Mouse (Mus musculus) forebrain, embryonic 11.5 days (tissue): ENCODE measurements around the gene Cdc14a. TPM values are rescaled to one million over a fixed set of nuclear protein-coding genes. Genes with fewer than 3 reads are reported as not detected.
A peak's percentile ranks its signal among the peaks of the same experiment; 100 is the strongest.

Experiments
- ATAC-seq: fragments of 200-750 bp; cut with Nextera tagmentation; replicated peaks from 2 replicates; pipeline ENCODE4 v1.8.0; 2017; ENCODE audit warnings: moderate TSS enrichment; ENCODE audit not compliant: low FRiP score
- DNase-seq: peaks from one replicate; pipeline ENCODE4 v3.0.0-alpha.2; 2017; ENCODE audit warnings: low spot score
- H3K27ac ChIP-seq: fragments of 300-500 bp; sonication (generic); 2 replicates; pipeline ENCODE4 v1.5.1; 2014; ENCODE audit warnings: low read depth, low read length
- H3K27me3 ChIP-seq: fragments of 300-500 bp; sonication (generic); 2 replicates; pipeline ENCODE4 v1.6.1; 2014; ENCODE audit warnings: mild to moderate bottlenecking, low read length, mixed read lengths; ENCODE audit not compliant: control insufficient read depth, insufficient read depth
- H3K36me3 ChIP-seq: fragments of 300-500 bp; sonication (generic); 2 replicates; pipeline ENCODE4 v1.6.1; 2014; ENCODE audit warnings: mild to moderate bottlenecking, low read length, moderate library complexity, mixed read lengths; ENCODE audit not compliant: control insufficient read depth, insufficient read depth
- H3K4me1 ChIP-seq: fragments of 300-500 bp; sonication (generic); replicated peaks from 2 replicates; pipeline ENCODE4 v1.6.1; 2014; ENCODE audit warnings: low read length, mixed read lengths; ENCODE audit not compliant: control insufficient read depth, insufficient read depth
- H3K4me2 ChIP-seq: fragments of 300-500 bp; sonication (generic); 2 replicates; pipeline ENCODE4 v1.6.1; 2014; ENCODE audit warnings: low read depth, mild to moderate bottlenecking, low read length, moderate library complexity, mixed read lengths; ENCODE audit not compliant: severe bottlenecking
- H3K4me3 ChIP-seq: fragments of 300-500 bp; sonication (generic); 2 replicates; pipeline ENCODE4 v1.5.1; 2014; ENCODE audit warnings: low read depth, low read length
- H3K9ac ChIP-seq: fragments of 300-500 bp; sonication (generic); 2 replicates; pipeline ENCODE4 v1.6.1; 2014; ENCODE audit warnings: low read length
- H3K9me3 ChIP-seq: fragments of 300-500 bp; sonication (generic); 2 replicates; pipeline ENCODE4 v1.6.1; 2016; ENCODE audit warnings: low read length, mixed read lengths; ENCODE audit not compliant: control insufficient read depth
- WGBS: fragments of 180-500 bp; shearing (Covaris S2); extraction: QIAGEN DNeasy Blood & Tissue Kit; methylation state at CpG from one replicate; pipeline ENCODE4 v1.1.7; 2014; 5-methylcytosine and 5-hydroxymethylcytosine counted together
- polyA plus RNA-seq: library from polyadenylated mRNA; unstranded; fragments of >200 nt; fragmentation: Nextera tagmentation; extraction: Ambion mirVana; gene quantifications from 2 replicates; pipeline ENCODE4 v1.2.1, GENCODE M21; 2014

Cdc14a gene
- polyA plus RNA-seq, 1 experiment from 2014 or later = 23.0 TPM

- H3K27me3 ChIP-seq = no peaks in the 10 kb centered on the region
- no peak overlapping the region for H3K4me3 ChIP-seq
- no peak overlapping the region for H3K27ac ChIP-seq
- WGBS = 84% methylated on average over 18 of the region's 18 CpGs
- H3K4me2 ChIP-seq = no peak overlapping the region
- no peaks in the 10 kb centered on the region; the same call in 1 of the 2 replicates for H3K36me3 ChIP-seq
- no peak overlapping the region for H3K9ac ChIP-seq
- H3K9me3 ChIP-seq = no peaks in the 10 kb centered on the region
- DNase-seq (no peak), ATAC-seq (0 out of 2 replicates have a peak, but pooled peaks have one; percentile 53)
- no peaks in the 10 kb centered on the region for H3K4me1 ChIP-seq
Observed at GRCm38 (mm10) chr3:116304800-116305753, 118.8 kb downstream of the Cdc14a start.

GRCm38 (mm10) chr3:116302581-116302980 lies 121.3 kb downstream of the Cdc14a start:
- no peaks in the 10 kb centered on the region for H3K9me3 ChIP-seq
- DNase-seq = no peak
- H3K4me1 ChIP-seq = no peaks in the 10 kb centered on the region
- H3K9ac ChIP-seq = no peak overlapping the region
- H3K27ac ChIP-seq = no peak overlapping the region
- ATAC-seq = no peak
- H3K27me3 ChIP-seq = no peaks in the 10 kb centered on the region
- 93% methylated on average over 7 of the region's 7 CpGs for WGBS
- H3K4me2 ChIP-seq = no peak overlapping the region
- no peaks in the 10 kb centered on the region; the same call in 1 of the 2 replicates for H3K36me3 ChIP-seq
- no peak overlapping the region for H3K4me3 ChIP-seq

GRCm38 (mm10) chr3:116301754-116302153 lies 122.1 kb downstream of the Cdc14a start:
- Histone ChIP-seq H3K4me3 (no peak overlapping the region), H3K27ac (no peak overlapping the region), H3K4me2 (no peak overlapping the region), H3K9ac (no peak overlapping the region), H3K9me3 (no peaks in the 10 kb centered on the region), H3K4me1 (no peaks in the 10 kb centered on the region), H3K36me3 (no peaks in the 10 kb centered on the region; the same call in none of the 2 replicates), H3K27me3 (no peaks in the 10 kb centered on the region)
- DNase-seq (no peak), ATAC-seq (no peak)
- WGBS = 91% methylated on average over 6 of the region's 6 CpGs

- H3K9ac ChIP-seq = no peak overlapping the region
- H3K9me3 ChIP-seq = no peaks in the 10 kb centered on the region
- H3K27me3 ChIP-seq = no peaks in the 10 kb centered on the region
- no peak overlapping the region for H3K27ac ChIP-seq
- H3K4me1 ChIP-seq = no peaks in the 10 kb centered on the region
- no peak overlapping the region for H3K4me3 ChIP-seq
- DNase-seq = no peak
- no peak overlapping the region for H3K4me2 ChIP-seq
- no peak for ATAC-seq
- WGBS = 89% methylated on average over 10 of the region's 10 CpGs
- H3K36me3 ChIP-seq = peaks cover 2% of the 10 kb centered on the region
Observed at GRCm38 (mm10) chr3:116298727-116299126, 125.1 kb downstream of the Cdc14a start.

GRCm38 (mm10) chr3:116298003-116298402 lies 125.8 kb downstream of the Cdc14a start:
- no peak for DNase-seq
- Histone ChIP-seq H3K4me2 (no peak overlapping the region), H3K9me3 (no peaks in the 10 kb centered on the region), H3K9ac (no peak overlapping the region), H3K4me1 (no peaks in the 10 kb centered on the region), H3K27ac (no peak overlapping the region), H3K36me3 (peaks cover 5% of the 10 kb centered on the region), H3K27me3 (no peaks in the 10 kb centered on the region), H3K4me3 (no peak overlapping the region)
- no peak for ATAC-seq
- 92% methylated on average over 8 of the region's 8 CpGs for WGBS

- DNase-seq (no peak), ATAC-seq (no peak)
- Histone ChIP-seq H3K9me3 (no peaks in the 10 kb centered on the region), H3K9ac (no peak overlapping the region), H3K36me3 (peaks cover 5% of the 10 kb centered on the region), H3K4me3 (no peak overlapping the region), H3K27ac (no peak overlapping the region), H3K4me1 (no peaks in the 10 kb centered on the region), H3K4me2 (no peak overlapping the region), H3K27me3 (no peaks in the 10 kb centered on the region)
- WGBS = 94% methylated on average over 7 of the region's 7 CpGs
Observed at GRCm38 (mm10) chr3:116297170-116297569, 126.7 kb downstream of the Cdc14a start.

- no peak overlapping the region for H3K9ac ChIP-seq
- ATAC-seq = no peak
- 88% methylated on average over 9 of the region's 9 CpGs for whole genome bisulfite sequencing
- DNase-seq = no peak
- peaks cover 8% of the 10 kb centered on the region for H3K36me3 ChIP-seq
- H3K4me3 ChIP-seq = no peak overlapping the region
- no peaks in the 10 kb centered on the region for H3K9me3 ChIP-seq
- H3K27me3 ChIP-seq = no peaks in the 10 kb centered on the region
- H3K4me1 ChIP-seq = no peaks in the 10 kb centered on the region
- H3K4me2 ChIP-seq = no peak overlapping the region
- no peak overlapping the region for H3K27ac ChIP-seq
Observed at GRCm38 (mm10) chr3:116290041-116290815, 133.6 kb downstream of the Cdc14a start.

GRCm38 (mm10) chr3:116288833-116289232 lies 135.0 kb downstream of the Cdc14a start:
- DNase-seq (no peak), ATAC-seq (no peak)
- H3K4me3 ChIP-seq = no peak overlapping the region
- H3K4me1 ChIP-seq = no peaks in the 10 kb centered on the region
- no peak overlapping the region for H3K9ac ChIP-seq
- 94% methylated on average over 6 of the region's 6 CpGs for WGBS
- H3K27me3 ChIP-seq = no peaks in the 10 kb centered on the region
- peaks cover 7% of the 10 kb centered on the region for H3K36me3 ChIP-seq
- H3K4me2 ChIP-seq = no peak overlapping the region
- no peak overlapping the region for H3K27ac ChIP-seq
- H3K9me3 ChIP-seq = no peaks in the 10 kb centered on the region
